Mouse (Mus musculus) limb, embryonic 15.5 days (tissue): ENCODE measurements around the gene Olfr286. TPM values are rescaled to one million over a fixed set of nuclear protein-coding genes. Genes with fewer than 3 reads are reported as not detected.
A peak's percentile ranks its signal among the peaks of the same experiment; 100 is the strongest.

Source experiments
- ATAC-seq: fragments of 200-750 bp; cut with Nextera tagmentation; 2 replicates; pipeline ENCODE4 v1.8.0; 2017; ENCODE audit warnings: low read depth, moderate TSS enrichment; ENCODE audit not compliant: insufficient number of reproducible peaks, low FRiP score, low TSS enrichment
- H3K27ac ChIP-seq: fragments of 300-500 bp; sonication (generic); 2 replicates; pipeline ENCODE4 v1.5.1; 2015; ENCODE audit warnings: moderate library complexity, mild to moderate bottlenecking, inconsistent platforms
- H3K27me3 ChIP-seq: fragments of 300-500 bp; sonication (generic); 2 replicates; pipeline ENCODE4 v1.6.1; 2015; ENCODE audit warnings: inconsistent platforms
- H3K36me3 ChIP-seq: fragments of 300-500 bp; sonication (generic); 2 replicates; pipeline ENCODE4 v1.6.1; 2015; ENCODE audit warnings: inconsistent platforms
- H3K4me1 ChIP-seq: fragments of 300-500 bp; sonication (generic); 2 replicates; pipeline ENCODE4 v1.6.1; 2015; ENCODE audit warnings: inconsistent platforms
- H3K4me2 ChIP-seq: fragments of 300-500 bp; sonication (generic); 2 replicates; pipeline ENCODE4 v1.6.1; 2015; ENCODE audit warnings: mild to moderate bottlenecking, inconsistent platforms
- H3K4me3 ChIP-seq: fragments of 300-500 bp; sonication (generic); 2 replicates; pipeline ENCODE4 v1.5.1; 2015; ENCODE audit warnings: mild to moderate bottlenecking, inconsistent platforms
- H3K9ac ChIP-seq: fragments of 300-500 bp; sonication (generic); 2 replicates; pipeline ENCODE4 v1.6.1; 2015; ENCODE audit warnings: inconsistent platforms
- H3K9me3 ChIP-seq: fragments of 300-500 bp; sonication (generic); 2 replicates; pipeline ENCODE4 v1.6.1; 2016; ENCODE audit warnings: inconsistent platforms
- WGBS: fragments of 180-500 bp; shearing (Covaris S2); methylation state at CpG from one replicate; pipeline ENCODE4 v1.1.7; 2015; 5-methylcytosine and 5-hydroxymethylcytosine counted together
- polyA plus RNA-seq: library from polyadenylated mRNA; unstranded; fragments of >200 nt; fragmentation: Nextera tagmentation; extraction: Ambion mirVana; gene quantifications from 2 replicates; pipeline ENCODE4 v1.2.1, GENCODE M21; 2015

Gene Olfr286
- polyA plus RNA-seq, 1 experiment from 2014 or later, result not detected

DNA sequence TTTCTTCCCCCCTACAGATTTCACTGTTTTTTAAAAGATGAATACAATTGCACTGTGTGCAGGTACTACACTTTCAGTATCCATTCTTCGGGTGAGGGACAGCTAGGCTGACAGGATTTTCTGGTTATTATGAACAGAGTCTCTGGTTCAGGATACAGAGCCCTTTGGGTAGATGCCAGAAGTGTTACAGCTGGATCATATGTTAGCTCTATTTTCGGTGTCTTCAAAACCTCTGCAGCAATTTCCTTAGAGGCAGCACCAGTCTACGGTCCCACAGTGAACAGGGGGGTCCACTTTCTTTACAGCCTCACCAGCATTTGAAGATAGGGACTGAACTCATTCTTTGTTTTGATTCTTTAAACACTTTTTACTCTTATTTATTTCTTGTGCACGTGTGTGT is 49.8 kb downstream of the Olfr286 start:
- WGBS, result 56% methylated on average over 4 of the region's 4 CpGs
- no peak overlapping the region for H3K9ac ChIP-seq
- no peaks in the 10 kb centered on the region for H3K36me3 ChIP-seq
- H3K9me3 ChIP-seq, result no peaks in the 10 kb centered on the region
- ATAC-seq, result no peak
- no peak overlapping the region for H3K4me3 ChIP-seq
- no peak overlapping the region for H3K4me2 ChIP-seq
- H3K4me1 ChIP-seq, result peaks cover 13% of the 10 kb centered on the region
- peaks cover 4% of the 10 kb centered on the region for H3K27me3 ChIP-seq
- no peak overlapping the region for H3K27ac ChIP-seq

DNA sequence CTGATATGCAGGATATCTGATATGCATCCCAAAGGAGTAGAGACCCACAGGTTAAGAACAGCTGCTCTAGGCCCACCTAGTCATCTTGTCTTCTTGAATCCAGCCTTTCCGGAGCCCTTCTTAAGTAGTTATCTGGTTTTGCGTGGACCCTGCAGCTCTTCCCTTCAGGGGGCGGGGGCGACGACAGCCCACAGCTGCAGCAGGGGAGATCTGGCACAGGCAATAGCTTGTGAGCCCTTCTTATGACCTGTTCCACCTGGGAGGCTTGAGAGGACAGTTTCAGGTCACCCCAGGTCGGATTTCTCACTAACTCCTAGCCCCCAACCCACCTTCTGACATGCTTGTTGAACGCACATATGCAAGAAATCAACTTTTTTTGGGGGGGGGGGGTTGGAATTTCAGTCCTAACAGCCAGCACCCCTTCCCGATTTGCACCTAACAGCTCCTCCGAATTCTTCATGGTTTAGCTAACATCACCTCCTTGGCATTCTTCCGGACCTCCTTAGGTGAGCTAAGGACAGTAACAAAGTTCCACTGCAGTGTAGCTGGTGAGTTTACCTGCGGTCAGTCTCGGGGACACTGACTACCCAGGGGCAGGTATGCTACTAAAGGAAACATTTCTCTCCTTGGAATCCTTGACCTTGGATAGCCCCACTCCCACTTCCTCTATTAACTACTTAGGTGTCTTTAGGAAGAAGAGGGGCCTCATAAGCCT is 52.2 kb downstream of the Olfr286 start:
- no peaks in the 10 kb centered on the region for H3K36me3 ChIP-seq
- no peak overlapping the region for H3K9ac ChIP-seq
- WGBS, result 60% methylated on average over 12 of the region's 12 CpGs
- H3K4me3 ChIP-seq, result no peak overlapping the region
- ATAC-seq, result no peak
- no peaks in the 10 kb centered on the region for H3K9me3 ChIP-seq
- peaks cover 13% of the 10 kb centered on the region for H3K4me1 ChIP-seq
- no peak overlapping the region for H3K27ac ChIP-seq
- H3K4me2 ChIP-seq, result no peak overlapping the region
- peaks cover 6% of the 10 kb centered on the region for H3K27me3 ChIP-seq

DNA sequence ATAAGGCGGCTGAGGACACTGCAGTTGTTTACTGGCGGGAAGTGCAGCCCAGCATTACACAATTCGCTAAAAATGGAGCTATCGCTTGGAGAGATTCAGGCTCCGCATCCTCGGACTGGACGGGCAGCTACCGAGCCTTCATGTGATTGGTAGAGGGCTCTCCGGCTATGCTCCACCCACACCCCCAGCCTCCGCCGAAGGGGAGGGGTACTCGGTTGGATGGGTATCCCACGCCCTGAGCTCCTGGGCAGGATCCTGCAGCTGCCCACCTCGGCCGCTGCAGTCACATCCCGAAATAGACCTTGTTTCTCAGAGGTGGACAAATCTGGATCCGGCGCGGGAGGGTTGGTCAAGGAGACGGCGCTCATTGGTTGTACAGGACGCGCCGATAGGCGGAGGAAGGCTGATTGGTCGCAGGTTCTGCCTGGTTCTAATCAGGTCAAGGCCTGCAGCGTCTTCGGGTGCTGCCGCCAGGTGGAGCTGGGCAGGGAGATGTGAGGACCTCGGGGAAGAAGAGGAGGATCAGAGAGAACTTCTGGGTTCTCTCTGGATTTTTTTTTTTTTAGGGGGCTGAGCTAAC is 53.0 kb downstream of the Olfr286 start:
- H3K4me3 ChIP-seq, result peak overlapping the region; percentile 59
- H3K27me3 ChIP-seq, result peaks cover 6% of the 10 kb centered on the region
- no peak overlapping the region for H3K27ac ChIP-seq
- H3K36me3 ChIP-seq, result no peaks in the 10 kb centered on the region
- H3K4me2 ChIP-seq, result peak overlapping the region; percentile 78
- H3K9ac ChIP-seq, result no peak overlapping the region
- WGBS, result under 1% methylated on average over 30 of the region's 30 CpGs
- no peaks in the 10 kb centered on the region for H3K9me3 ChIP-seq
- H3K4me1 ChIP-seq, result peaks cover 13% of the 10 kb centered on the region
- ATAC-seq, result peak; percentile 93

DNA sequence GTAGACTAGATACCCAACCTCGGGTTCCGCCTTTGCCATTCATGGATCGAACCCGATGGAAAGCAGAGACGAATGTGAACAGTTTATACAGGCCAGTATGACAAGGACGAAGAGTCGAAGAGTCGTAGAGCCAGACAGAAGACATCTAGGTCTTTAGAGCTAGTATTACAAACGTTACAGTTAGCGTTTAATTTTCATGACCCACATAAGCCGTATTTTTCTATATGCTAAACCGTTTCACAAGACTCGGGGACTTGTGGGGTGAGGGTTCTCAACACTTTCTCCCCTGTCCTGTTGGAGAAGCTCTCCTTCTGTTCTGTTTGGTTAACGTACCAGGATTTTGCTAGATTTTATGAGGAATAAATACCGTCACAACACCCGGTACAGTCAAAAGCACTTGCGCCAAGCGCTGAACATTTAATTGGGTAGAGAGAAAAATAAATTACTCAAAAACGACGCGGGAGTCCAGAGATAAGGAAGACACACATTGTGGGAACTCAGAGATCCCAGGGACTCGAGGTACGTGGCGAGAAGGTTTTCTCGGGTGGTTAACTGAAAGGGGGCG is 53.6 kb downstream of the Olfr286 start:
- Histone ChIP-seq H3K27ac (no peak overlapping the region), H3K4me3 (peak overlapping the region; percentile 59), H3K4me1 (peaks cover 13% of the 10 kb centered on the region), H3K9ac (no peak overlapping the region), H3K9me3 (no peaks in the 10 kb centered on the region), H3K27me3 (peaks cover 10% of the 10 kb centered on the region), H3K4me2 (peak overlapping the region; percentile 78), H3K36me3 (no peaks in the 10 kb centered on the region)
- WGBS, result 5% methylated on average over 26 of the region's 26 CpGs
- ATAC-seq, result no peak

DNA sequence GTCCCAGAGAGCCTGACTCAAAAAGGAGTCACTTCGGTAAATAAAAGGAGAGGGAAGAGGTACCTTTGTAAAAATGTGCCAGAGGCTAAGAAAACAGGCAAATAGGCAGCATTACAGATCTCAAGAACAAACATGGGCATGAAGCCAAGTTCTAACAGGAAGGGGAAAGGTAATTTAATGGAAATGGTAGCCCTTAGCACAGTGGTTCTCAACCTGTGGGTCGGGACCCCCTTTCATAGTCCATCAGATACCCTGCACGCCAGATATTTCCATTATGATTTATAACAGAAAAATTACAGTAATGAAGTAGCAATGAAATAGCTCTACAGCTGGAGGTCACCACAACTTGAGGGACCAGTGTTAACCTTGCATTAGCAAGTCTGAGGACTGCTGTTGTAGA is 56.9 kb downstream of the Olfr286 start:
- 50% methylated on average over 3 of the region's 3 CpGs for WGBS
- no peak for ATAC-seq
- peaks cover 34% of the 10 kb centered on the region for H3K27me3 ChIP-seq

More for the DNA sequence above, 56.9 kb downstream of the Olfr286 start:
- Histone ChIP-seq H3K4me2 (no peak overlapping the region), H3K9ac (no peak overlapping the region), H3K4me3 (no peak overlapping the region), H3K9me3 (no peaks in the 10 kb centered on the region), H3K4me1 (peaks cover 13% of the 10 kb centered on the region), H3K27ac (no peak overlapping the region), H3K36me3 (no peaks in the 10 kb centered on the region)

Other genes with a start within 250 kb of the Olfr286 start
- 807 and 885 TPM in 2 replicates for gene Col2a1, start 229.8 kb downstream of the Olfr286 start, polyA plus RNA-seq
- 47.5 and 77.4 TPM in 2 replicates for gene Pfkm, start 141.9 kb downstream of the Olfr286 start, polyA plus RNA-seq
- gene Senp1, start 140.7 kb downstream of the Olfr286 start, polyA plus RNA-seq, result 28.6 and 29.3 TPM in 2 replicates
- gene Asb8, start 68.8 kb downstream of the Olfr286 start, polyA plus RNA-seq, result 46.7 and 56.3 TPM in 2 replicates
- gene Ccdc184, start 67.3 kb downstream of the Olfr286 start, polyA plus RNA-seq, result 0.20 and 0.40 TPM in 2 replicates
- gene Olfr288, start 38.9 kb downstream of the Olfr286 start, polyA plus RNA-seq, result not detected in 2 replicates
- not detected in 2 replicates for gene Gm44579, start 13.5 kb downstream of the Olfr286 start, polyA plus RNA-seq
- gene Olfr287, start 13.4 kb downstream of the Olfr286 start, polyA plus RNA-seq, result not detected in 2 replicates
- gene H1fnt, start 22.8 kb upstream of the Olfr286 start, polyA plus RNA-seq, result not detected in 2 replicates
- 0.20 and 0.56 TPM in 2 replicates for gene Zfp641, start 61.7 kb upstream of the Olfr286 start, polyA plus RNA-seq
- gene Olfr285, start 82.9 kb upstream of the Olfr286 start, polyA plus RNA-seq, result not detected in 2 replicates
- not detected in 2 replicates for gene Olfr284, start 106.5 kb upstream of the Olfr286 start, polyA plus RNA-seq
- gene Olfr283, start 146.5 kb upstream of the Olfr286 start, polyA plus RNA-seq, result not detected in 2 replicates
- gene Olfr282, start 196.8 kb upstream of the Olfr286 start, polyA plus RNA-seq, result not detected in 2 replicates
- gene Olfr281, start 218.1 kb upstream of the Olfr286 start, polyA plus RNA-seq, result not detected in 2 replicates
- gene OR5BS1P, start 235.4 kb upstream of the Olfr286 start, polyA plus RNA-seq, result not detected in 2 replicates
- gene Lalba, start 248.3 kb upstream of the Olfr286 start, polyA plus RNA-seq, result 0.20 TPM in 1 of 2 replicates, not detected in the other